Mouse (Mus musculus) forebrain, embryonic 13.5 days (tissue): ENCODE data around the gene Gnao1. TPM values are rescaled to one million over a fixed set of nuclear protein-coding genes. Genes with fewer than 3 reads are reported as not detected.

ENCODE experiments used
- microRNA-seq: library from miRNA; unstranded; fragments of <30 nt; microRNA quantifications from one replicate; pipeline ENCODE4, GENCODE M21; 2016
- polyA plus RNA-seq: library from polyadenylated mRNA; unstranded; fragments of >200 nt; fragmentation: Nextera tagmentation; extraction: Ambion mirVana; gene quantifications from 2 replicates; pipeline ENCODE4 v1.2.1, GENCODE M21; 2015

Gene Gnao1
- polyA plus RNA-seq, 1 experiment from 2014 or later: 86.2 TPM

Small RNAs within 50 kb of the gene (microRNA-seq; reads per million reads assigned to microRNA genes)
- gene Gm24159: not detected

Other genes starting within 250 kb of the Gnao1 start
- gene Amfr, start 202.9 kb downstream of the Gnao1 start, polyA plus RNA-seq: 50.8 TPM in 2 replicates
- gene Nudt21, start 227.1 kb downstream of the Gnao1 start, polyA plus RNA-seq: 175 and 190 TPM in 2 replicates
- gene Ogfod1, start 227.2 kb downstream of the Gnao1 start, polyA plus RNA-seq: 13.3 and 14.3 TPM in 2 replicates